ENCODE assay signal across 8 mouse cellular contexts in genomic region chr15:84653979-84654966, GRCm38 (mm10). TPM values are rescaled to one million over a fixed set of nuclear protein-coding genes. Genes with fewer than 3 reads are reported as not detected.
DNase-seq lines count a peak whose midpoint lies in the region; ATAC-seq and TF ChIP-seq lines count a peak whose summit lies in the region.

No protein-coding gene starts in this region.

- H3K36me3 ChIP-seq in forebrain, postnatal 0 days (ENCODE audit: insufficient read depth): no peaks in the 10 kb centered on the region; the same call in 1 of the 2 replicates

- H3K4me2 ChIP-seq in forebrain, postnatal 0 days (ENCODE audit: low read depth): peak overlapping the region; percentile 60

- H3K9ac ChIP-seq in forebrain, postnatal 0 days: peak overlapping the region; percentile 57

- H3K4me3 ChIP-seq in forebrain, postnatal 0 days (ENCODE audit: low read depth, low read length): peak overlapping the region; percentile 39

- peak overlapping the region; percentile 82 for H3K27ac ChIP-seq in forebrain, postnatal 0 days (ENCODE audit: low read depth, low read length)

- WGBS in forebrain, postnatal 0 days: 3% methylated on average over 28 of the region's 28 CpGs

- H3K4me1 ChIP-seq in forebrain, postnatal 0 days (ENCODE audit: insufficient read depth): peaks cover 5% of the 10 kb centered on the region

- H3K9me3 ChIP-seq in forebrain, postnatal 0 days (ENCODE audit: low read length): no peaks in the 10 kb centered on the region

- DNase-seq in ES-CJ7 (ENCODE audit: low read depth, low spot score): peak; percentile 94
- DNase-seq in adrenal gland, postnatal 14 days: peak; percentile 83
- DNase-seq in forebrain, postnatal 0 days: peak; percentile 91
- peak; percentile 91 for DNase-seq in heart, postnatal 4 days
- DNase-seq in layer of hippocampus, adult 9-11 months: peak; percentile 50
- peak; percentile 72 for DNase-seq in lung, postnatal 25 days (ENCODE audit: low spot score)
- peak; percentile 87 for DNase-seq in retina, postnatal 7 days (ENCODE audit: low read depth, low spot score)
- DNase-seq in spleen, postnatal 14 days (ENCODE audit: low spot score in 2 of 2): no peak

- TF ChIP-seq CTCF in forebrain, postnatal 0 days (IDR thresholded peaks at IDR 0.05; ENCODE audit: low read depth): peak; percentile 48

- ATAC-seq in forebrain, postnatal 0 days: peak; percentile 89

- H3K27me3 ChIP-seq in forebrain, postnatal 0 days (ENCODE audit: insufficient read depth, low read length): no peaks in the 10 kb centered on the region

RNA-seq across cellular contexts. Expression of gene Prr5, which starts 15.1 kb away (rescaled TPM):
- 7.1 and 8.7 TPM in 2 replicates for total RNA-seq in adrenal gland, postnatal 14 days (2021)
- total RNA-seq in forebrain, postnatal 0 days (2014; rRNA removed): 8.6 and 17.2 TPM in 2 replicates
- 17.8 and 28.2 TPM in 2 replicates for polyA plus RNA-seq in forebrain, postnatal 0 days (2015; fragmentation: Nextera tagmentation; extraction: Ambion mirVana)
- total RNA-seq in heart, postnatal 4 days (2021): 10 to 100 TPM; 11.6 to 12.3 TPM

Comparison
In these comparisons a context has a peak if more than half of its experiments do, and no peak if none do; other contexts are left out.
1. DNase-seq: peak in ES-CJ7 (single experiment), adrenal gland, postnatal 14 days (single experiment), forebrain, postnatal 0 days (single experiment), heart, postnatal 4 days (single experiment), layer of hippocampus, adult 9-11 months (single experiment), lung, postnatal 25 days (single experiment) and retina, postnatal 7 days (single experiment); none in spleen, postnatal 14 days (0 of 2).